In the genomic region with DNA sequence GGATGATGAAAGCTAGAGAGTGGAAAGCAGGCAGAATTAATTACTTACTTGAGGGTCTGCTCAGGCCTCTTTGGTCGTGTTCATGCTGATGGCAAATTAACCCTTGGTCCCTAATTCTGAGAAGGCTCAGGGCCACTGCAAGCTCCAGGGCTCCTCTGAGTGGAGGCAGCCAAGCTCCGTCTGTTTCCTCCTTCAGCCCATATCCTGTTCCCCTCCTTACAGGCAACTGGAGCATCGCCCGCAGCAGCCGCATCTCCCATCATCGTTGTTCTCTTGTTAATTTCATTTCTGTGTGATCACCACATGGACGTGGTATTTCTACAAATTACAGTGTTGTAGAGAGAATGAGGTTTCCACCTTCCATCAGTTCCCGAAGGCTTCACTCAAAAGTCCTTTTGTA, we compare ENCODE assay signal across 28 mouse cellular contexts.
DNase-seq lines count a peak whose midpoint lies in the region; ATAC-seq and TF ChIP-seq lines count a peak whose summit lies in the region.
"Had no signal": no experiment of that assay in that cellular context is flagged by ENCODE, and none has a peak within 500 bp of the region (broad histone marks: within the 10 kb centered on the region; RNA-seq: fewer than 3 reads in every experiment).

No protein-coding gene starts in this region.

- H3K4me3 ChIP-seq in lung, adult 2 months (replicated peaks; ENCODE audit: extremely low read depth, low read depth, low read length) = no peak overlapping the region
- H3K4me3 ChIP-seq: embryonic facial prominence, embryonic 13.5 days; forebrain, embryonic 10.5 days; forebrain, embryonic 15.5 days; hindbrain, embryonic 12.5 days; intestine, embryonic 15.5 days; limb, embryonic 10.5 days; limb, embryonic 15.5 days; liver, embryonic 13.5 days; megakaryocyte, embryonic 14.5 days; midbrain, embryonic 12.5 days; myocyte; neural tube, embryonic 12.5 days had no signal

- TF ChIP-seq CTCF in lung, adult 2 months (IDR thresholded peaks at IDR 0.05; ENCODE audit: insufficient read depth, low read length) = no peak

- intact Hi-C loops in gastrocnemius, postnatal 14 days (cut with DNase I; ENCODE audit: low total_unique reads) = no loop called here
- intact Hi-C loops in gastrocnemius, postnatal 36 days (cut with DNase I) = no loop called here

- peak; percentile 14 for DNase-seq in gastrocnemius, postnatal 14 days
- no peak for DNase-seq in gastrocnemius, postnatal 36 days
- DNase-seq in heart, postnatal 4 days = peak; percentile 32
- no peak for DNase-seq in heart, adult 8-10 months (ENCODE audit: low spot score)
- DNase-seq in lung, postnatal 10 days = peak; percentile 41
- DNase-seq in lung, adult 2 months = no peak
- DNase-seq: adrenal gland, postnatal 25 days; cerebellum, adult 11-12 months; embryo, embryonic 11 days; liver, embryonic 13.5 days; lung, adult 18-20 months; lung, postnatal 36 days; thymus, adult 2 months; thymus, postnatal 36 days had no signal

- ATAC-seq in megakaryocyte progenitor cell, adult 5-6 weeks (replicated peaks; ENCODE audit: poor library complexity) = peak; percentile 68
- ATAC-seq: CD4-positive, CD25-positive, alpha-beta regulatory T cell, adult 4 months; forebrain, embryonic 15.5 days; hindbrain, postnatal 0 days; intestine, embryonic 15.5 days had no signal

- WGBS in lung, adult 2 months = 50% methylated on average over 8 of the region's 8 CpGs

- TF ChIP-seq POLR2A in lung, adult 2 months (IDR thresholded peaks at IDR 0.05; ENCODE audit: borderline replicate concordance, extremely low read depth, low read depth, low read length) = no peak

- H3K4me1 ChIP-seq in lung, adult 2 months (ENCODE audit: control insufficient read depth, insufficient read depth, low read length) = no peaks in the 10 kb centered on the region
- H3K4me1 ChIP-seq: embryonic facial prominence, embryonic 13.5 days; forebrain, embryonic 15.5 days; hindbrain, embryonic 12.5 days; intestine, embryonic 15.5 days; limb, embryonic 15.5 days; liver, embryonic 13.5 days; midbrain, embryonic 12.5 days; neural tube, embryonic 12.5 days had no signal

Comparison
In these comparisons a context has a peak if more than half of its experiments do, and no peak if none do; other contexts are left out.
1. DNase-seq: peak in gastrocnemius, postnatal 14 days (single experiment), heart, postnatal 4 days (single experiment) and lung, postnatal 10 days (single experiment); none in gastrocnemius, postnatal 36 days (0 of 2), heart, adult 8-10 months (single experiment) and lung, adult 2 months (single experiment).